Mouse (Mus musculus): Measurements from ENCODE around the gene Duox2.

The Duox2 gene

DNA sequence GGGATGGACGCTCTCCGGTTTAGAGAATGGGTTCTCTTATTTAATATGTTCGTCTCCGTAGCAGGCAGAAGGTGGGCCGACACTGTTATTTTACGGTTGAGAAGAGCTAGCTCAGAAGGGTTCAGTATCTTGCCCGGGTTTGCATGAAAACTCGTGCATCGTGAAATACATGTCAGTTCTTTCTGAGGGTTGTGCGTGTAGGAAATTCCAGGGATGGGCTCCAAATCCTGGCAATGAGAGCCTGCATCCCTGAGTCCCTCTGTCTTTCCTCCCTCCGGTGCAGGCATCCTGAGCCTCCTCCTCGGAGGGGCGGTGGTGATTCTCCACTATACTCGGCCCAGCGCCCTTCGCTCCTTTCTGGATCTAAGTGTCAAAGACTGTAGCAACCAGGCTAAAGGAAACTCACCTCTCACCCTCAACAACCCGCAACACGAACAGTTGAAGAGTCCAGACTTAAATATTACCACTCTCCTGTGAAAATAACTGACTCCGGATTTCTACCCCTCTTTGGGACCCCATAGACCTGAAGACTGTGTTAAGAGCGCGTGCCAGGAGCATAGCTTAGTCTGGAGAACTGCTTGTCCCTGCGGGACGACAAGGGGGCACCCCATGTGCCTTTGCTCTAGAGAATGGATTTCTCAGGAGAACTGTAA lies 3.8 kb upstream of the Duox2 start:
- DNase-seq, result no peak

DNA sequence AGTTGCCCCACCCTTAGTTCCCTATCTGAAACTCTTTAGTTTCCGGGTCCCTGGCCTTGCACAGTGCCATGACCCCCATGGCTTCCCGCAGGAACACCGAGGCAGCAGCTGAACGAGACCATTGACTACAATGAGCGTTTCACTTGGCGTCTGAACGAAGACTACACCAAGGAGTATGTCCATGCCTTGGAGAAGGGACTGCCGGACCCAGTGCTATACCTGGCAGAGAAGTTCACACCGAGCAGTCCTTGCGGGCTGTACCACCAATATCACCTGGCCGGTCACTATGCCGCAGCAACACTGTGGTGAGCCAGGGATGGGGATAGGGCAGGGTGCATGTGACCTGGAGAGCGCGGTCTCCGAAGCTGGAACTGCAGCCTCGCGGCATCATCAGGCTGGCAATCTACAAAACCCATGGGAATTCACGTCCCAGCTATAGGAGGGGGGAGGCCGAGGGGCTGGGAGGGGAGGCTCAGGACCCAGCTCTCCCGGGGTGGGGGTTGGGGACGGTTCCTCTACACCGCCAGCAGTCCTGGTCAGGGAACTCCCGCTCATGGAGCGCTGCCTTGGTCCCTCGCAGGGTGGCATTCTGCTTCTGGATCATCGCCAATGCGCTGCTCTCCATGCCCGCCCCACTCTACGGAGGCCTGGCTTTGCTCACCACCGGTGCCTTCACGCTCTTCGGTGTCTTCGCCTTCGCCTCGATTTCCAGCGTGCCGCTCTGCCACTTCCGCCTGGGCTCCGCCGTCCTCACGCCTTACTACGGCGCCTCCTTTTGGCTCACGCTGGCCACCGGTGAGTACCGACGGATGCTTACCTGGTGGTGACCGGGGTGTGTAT lies 3.1 kb upstream of the Duox2 start:
- DNase-seq, result peak; percentile 31

DNA sequence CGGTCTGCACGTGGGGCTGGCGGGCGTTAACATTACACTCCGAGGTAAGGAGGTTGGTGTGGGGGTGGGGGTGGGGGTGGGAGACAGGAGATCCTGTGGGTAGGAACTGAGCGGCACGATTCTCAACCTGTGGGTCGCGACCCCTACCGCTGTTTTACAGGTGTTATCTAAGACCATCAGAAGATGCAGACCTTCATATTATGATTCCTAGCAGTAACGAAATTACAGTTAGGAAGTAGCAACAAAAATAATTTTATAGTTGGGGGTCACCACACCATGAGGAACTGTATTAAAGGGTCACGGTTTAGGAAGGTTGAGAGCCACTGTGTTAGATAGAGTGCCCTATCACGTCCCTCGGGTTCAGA lies 2.4 kb upstream of the Duox2 start:
- DNase-seq, result no peak

DNA sequence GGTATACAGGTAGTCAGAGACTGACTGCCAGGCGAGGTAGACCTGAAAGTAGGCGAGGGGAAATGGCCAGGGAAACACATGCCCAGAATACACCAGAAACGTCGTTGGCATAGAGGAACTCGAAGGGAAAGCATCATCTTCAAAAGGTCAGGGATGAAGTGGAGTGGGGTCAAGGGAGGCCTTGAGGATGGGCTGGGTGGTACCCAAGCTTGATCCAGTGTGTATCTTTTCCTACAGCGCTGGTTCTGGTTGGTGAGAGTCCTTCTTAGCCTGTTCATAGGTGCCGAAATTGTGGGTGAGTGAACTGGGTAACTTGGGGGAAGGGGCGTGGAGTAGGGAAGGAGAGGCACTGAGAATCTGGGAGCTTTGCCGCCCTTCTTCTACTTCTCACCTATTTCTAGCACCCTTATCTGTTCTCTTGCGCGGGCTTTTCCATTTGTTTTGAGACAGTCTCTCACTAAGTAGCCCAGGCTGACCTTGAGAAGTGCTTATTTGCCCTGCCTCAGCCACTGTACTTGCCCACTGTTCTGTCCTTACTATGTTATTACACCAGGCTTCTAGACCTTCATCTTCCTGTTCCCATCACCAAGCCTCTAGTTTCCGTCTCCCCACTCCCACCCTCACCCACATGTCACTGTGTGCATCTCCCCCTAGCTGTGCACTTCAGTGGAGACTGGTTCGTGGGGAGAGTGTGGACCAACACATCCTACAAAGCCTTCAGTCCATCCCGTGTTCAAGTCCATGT lies 1.8 kb upstream of the Duox2 start:
- DNase-seq, result no peak

- no peak for DNase-seq
These were observed 594 bp upstream of the Duox2 start, which contains the start of gene Duoxa2 for GRCm38 (mm10) chr2:122298596-122299490. Gene Duoxa2, plus strand, starts transcription at chr2:122298900.

DNA sequence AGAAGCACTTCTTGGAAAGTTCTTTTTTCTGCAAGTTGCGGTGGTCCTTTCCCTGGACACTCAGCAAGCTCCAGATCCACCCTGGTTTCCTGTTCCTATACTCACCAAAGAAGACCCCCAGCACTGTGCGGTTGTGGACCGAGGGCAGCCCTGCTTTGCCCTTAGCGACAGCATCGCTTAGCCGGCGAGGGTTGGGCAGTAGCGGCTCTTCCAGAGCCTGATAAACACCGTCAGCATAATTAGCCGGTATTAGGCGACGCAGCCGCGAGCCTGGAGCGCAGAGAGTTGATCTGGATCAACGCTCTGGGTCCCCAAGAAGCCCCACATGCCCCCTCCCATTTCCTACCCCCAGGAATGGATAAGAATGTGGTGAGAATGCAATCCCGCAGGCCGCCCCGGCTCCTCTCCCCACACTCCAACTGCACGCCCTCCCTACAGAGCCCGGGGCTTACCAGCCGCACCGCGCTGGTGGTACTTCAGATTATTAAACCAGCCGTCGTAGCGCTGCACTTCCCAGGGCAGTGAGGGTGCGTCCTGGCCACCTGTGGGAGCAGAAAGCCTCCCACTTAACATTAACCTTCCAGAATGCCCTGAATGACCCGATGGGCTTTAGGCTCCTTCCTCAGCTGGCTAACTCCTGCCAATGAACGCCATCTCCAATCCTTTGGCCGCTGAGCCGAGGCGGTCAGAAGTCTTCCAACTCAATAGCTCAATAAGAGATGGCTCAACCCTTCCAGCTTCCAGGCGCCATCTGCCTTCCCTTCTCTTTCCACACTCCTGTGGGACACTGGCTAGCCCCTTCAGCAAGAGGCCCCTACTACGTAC lies 766 bp downstream of the Duox2 start:
- no peak for DNase-seq

DNA sequence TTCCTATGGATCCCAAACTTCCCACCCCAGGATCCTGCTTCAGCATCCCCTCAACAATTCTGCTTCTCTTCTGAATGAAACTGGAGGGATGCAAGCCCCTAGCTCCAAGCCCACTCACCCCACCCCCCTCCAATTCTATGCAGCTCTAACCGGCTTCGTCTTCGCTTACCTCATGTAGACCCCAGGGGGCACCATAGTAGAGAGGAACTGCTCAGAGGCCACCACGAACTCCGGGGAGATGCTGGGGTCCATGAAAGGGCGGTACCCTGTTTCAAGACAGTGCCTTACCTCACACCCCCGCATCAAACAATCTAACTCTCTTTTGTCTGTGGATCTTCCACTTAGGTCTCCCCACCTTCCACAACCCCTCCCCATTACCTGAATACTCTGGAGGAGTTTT lies 3.3 kb downstream of the Duox2 start:
- no peak for DNase-seq

DNA sequence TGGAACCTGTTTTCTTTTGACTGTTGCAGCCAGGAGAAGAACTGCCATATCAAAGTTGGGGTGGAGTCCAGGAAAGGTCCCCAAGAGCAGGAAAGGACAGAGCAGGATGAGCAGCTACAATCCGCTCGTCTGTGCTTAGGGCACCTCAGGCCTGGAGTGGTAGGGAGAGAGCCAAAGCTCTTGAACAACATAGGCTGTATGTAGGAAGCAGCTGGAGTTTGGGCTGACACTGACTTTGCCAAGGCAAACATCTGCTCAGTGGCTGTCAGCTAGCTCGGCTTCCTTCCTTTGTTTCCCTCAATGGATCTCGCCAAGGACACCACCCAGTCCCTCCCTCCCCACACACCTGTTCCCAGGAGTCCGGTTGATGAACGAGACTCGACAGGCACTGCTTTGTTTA lies 12.1 kb downstream of the Duox2 start:
- DNase-seq, result no peak

DNA sequence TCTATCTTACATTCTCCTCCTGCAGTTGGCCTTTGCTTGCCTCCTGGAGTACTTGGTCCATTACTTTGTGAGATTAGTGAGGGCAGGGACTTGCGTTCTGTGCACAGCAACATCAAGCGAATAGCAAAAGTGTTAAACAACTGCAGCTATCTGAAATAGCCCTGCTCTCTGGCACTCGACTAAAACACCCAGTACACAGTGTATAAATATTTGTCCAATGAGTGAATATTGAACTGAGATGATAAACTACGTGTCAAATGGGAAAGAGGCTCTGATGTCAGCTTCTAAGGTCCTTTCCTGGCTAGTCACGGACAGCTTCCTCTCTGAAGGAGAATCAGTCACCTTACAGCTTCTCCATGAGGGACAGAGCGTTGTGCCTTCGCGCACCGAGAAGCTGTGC lies 14.2 kb downstream of the Duox2 start:
- DNase-seq, result no peak

GRCm38 (mm10) chr2:122278769-122279168 lies 19.5 kb downstream of the Duox2 start:
- no peak for DNase-seq

- DNase-seq, result no peak
These were observed 31.6 kb downstream of the Duox2 start for GRCm38 (mm10) chr2:122266407-122267193.

DNA sequence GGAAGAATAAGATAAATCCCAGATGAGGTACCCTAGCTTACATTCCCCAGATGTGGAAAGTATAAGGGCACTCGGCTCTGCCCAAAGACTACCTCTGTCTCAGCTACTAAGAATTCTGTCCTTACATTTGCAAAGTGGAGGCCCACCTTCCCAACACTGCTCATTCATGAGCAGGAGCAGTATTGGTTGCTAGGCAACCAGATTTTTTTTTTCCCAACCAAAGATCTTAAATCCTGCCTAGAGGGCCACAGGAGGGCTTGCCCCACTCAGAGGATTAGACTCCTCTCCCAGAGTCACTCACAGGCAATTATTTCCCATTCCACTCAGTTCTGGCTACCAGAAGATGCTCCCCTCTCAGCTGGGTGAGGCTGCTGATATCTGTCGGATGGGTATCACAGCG lies 33.6 kb downstream of the Duox2 start:
- no peak for DNase-seq

DNA sequence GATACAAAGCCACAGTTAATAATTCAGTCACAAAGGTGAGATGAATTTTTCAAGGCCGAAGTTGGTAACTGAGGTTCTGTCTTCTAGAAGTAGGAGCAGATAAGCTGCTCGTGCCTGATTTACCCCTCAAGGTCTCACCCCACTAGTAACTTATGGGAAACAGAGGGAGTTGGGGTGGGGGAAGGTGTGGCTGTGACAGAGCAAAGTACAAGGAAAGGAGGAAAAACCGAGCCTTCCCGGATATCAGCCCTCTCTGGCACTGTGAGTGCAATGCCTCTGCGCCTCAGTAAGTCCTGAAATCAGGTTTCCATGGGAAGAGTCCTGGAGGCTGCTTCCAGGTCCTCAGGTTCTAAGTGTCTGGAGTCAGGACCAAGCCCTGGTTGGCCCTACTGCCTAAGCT lies 37.5 kb downstream of the Duox2 start:
- no peak for DNase-seq

- no peak for DNase-seq
These were observed 42.3 kb downstream of the Duox2 start for GRCm38 (mm10) chr2:122255997-122256396.

- no peak for DNase-seq
These were observed 50.5 kb downstream of the Duox2 start for GRCm38 (mm10) chr2:122247786-122248185.

DNA sequence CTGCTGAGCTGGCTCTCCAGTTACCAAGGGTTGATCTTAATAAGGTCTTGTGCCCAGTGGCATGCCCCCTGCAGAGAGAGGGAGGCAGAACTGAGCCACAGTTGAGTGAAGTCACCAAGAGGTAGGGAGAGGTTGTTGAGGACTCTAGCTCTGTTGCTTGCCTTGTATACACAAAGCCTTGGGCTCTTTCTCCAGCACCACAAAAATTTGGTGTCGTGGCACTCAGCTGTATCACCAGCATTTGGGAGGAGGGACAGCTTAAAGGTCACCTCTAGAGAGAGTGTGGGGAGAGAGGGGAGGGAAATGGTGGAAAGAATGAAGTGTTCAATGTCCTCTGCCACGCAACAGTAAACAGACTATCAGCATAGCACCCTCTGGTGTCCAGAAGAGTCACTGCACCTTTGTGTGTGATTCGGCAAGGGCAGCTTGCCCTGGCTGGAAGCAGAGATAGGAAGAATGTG lies 54.5 kb downstream of the Duox2 start:
- peak; percentile 88 for DNase-seq

DNA sequence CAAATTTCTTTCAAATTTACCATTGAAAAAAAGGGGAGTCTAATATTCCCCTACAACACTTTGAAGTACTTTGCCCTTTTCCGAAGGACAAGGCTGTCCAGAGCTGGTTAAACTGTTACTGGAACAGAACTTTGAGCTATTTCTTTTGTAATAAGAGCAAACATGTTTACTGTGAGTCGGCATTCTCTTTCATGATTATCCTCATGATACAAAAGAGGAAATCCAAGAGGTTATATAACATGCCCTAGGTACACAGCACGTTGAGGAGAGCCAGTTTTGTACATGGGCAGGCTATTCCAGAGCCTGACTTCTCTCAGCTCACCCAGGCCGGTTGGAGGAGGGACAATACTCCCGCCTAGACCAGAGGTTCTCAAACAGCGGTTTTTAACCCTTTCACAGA lies 56.3 kb downstream of the Duox2 start:
- DNase-seq, result no peak

DNA sequence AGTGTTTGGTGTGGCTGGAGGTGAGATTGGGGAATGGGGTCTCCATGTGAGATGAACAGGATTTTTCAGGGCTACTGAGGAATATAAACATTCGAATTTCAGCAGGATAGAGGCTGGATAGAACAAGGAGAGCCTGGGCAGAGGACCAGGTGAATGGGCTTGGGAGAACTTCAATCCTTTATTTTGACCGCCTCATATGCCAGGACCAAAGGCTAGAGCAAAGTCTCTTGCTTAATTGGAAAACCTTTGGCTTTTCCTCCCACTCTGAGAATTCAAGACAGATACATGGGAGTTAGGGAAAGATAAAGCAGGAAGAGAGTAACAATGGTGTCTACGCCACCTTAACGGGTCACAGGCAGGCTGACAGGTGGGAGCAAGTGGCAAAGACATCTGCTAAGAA lies 57.0 kb downstream of the Duox2 start:
- no peak for DNase-seq

GRCm38 (mm10) chr2:122240735-122241134 lies 57.5 kb downstream of the Duox2 start:
- DNase-seq, result no peak

- DNase-seq, result no peak
These were observed 60.3 kb downstream of the Duox2 start for GRCm38 (mm10) chr2:122237891-122238470.

DNA sequence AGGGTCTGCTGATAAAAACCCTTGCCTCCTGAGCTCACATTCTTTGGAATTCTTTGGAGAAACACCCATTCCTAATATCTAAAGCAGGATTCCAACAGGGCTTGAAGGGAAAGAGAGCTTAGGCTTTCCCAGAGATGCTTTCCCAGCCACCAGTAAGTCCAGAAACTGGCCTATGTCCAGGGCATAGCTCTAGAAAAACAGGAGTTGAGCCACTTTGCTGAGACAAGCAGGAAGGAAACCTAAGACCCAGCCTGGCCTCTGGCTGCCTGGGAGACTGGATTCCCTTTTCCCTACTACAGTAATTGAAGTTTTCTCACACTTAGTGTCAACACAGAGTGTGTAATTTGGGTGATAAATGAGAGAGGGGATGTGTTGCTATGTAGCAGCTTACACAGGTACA lies 61.9 kb downstream of the Duox2 start:
- DNase-seq, result no peak

All from cerebellum, adult 9-10 months (tissue).